Mouse (Mus musculus): ENCODE results near the gene Siva1. TPM values are rescaled to one million over a fixed set of nuclear protein-coding genes. Genes with fewer than 3 reads are reported as not detected.

Gene Siva1
- total RNA-seq, 1 experiment = 301 TPM

- no peak for DNase-seq (ENCODE audit: low read depth, low spot score)
- H3K4me3 ChIP-seq (ENCODE audit: insufficient read depth in 1 of 2, low read depth in 1 of 2, low read length in 2 of 2, poor library complexity in 1 of 2, severe bottlenecking in 1 of 2) = no peak overlapping the region
- H3K9ac ChIP-seq (ENCODE audit: insufficient read depth, low read depth, low read length, poor library complexity, severe bottlenecking) = no peak overlapping the region
- no peak overlapping the region for H3K27ac ChIP-seq (ENCODE audit: insufficient read depth, low read depth, low read length, poor library complexity, severe bottlenecking)
- H3K36me3 ChIP-seq (ENCODE audit: control insufficient read depth, insufficient read depth, low read length, poor library complexity, severe bottlenecking) = peaks cover 13% of the 10 kb centered on the region
- TF ChIP-seq ZNF384 (IDR thresholded peaks at IDR 0.05; ENCODE audit: low read depth, low read length) = no peak
- TF ChIP-seq HCFC1 (IDR thresholded peaks at IDR 0.05; ENCODE audit: borderline replicate concordance, insufficient read depth, low read length) = no peak
- TF ChIP-seq ZC3H11A (IDR thresholded peaks at IDR 0.05; ENCODE audit: borderline replicate concordance, low read depth, low read length) = no peak
- no peak for TF ChIP-seq CHD2 (IDR thresholded peaks at IDR 0.05; ENCODE audit: low read depth, low read length)
- no peak for TF ChIP-seq MAFK (IDR thresholded peaks at IDR 0.05; ENCODE audit: insufficient read depth, low read depth, low read length)
- H3K9me3 ChIP-seq (ENCODE audit: control insufficient read depth, insufficient read depth, low read depth, low read length) = no peaks in the 10 kb centered on the region
- in situ Hi-C loops (cut with MboI; ENCODE audit: low sequenced_read_pairs in 2 of 2, unreplicated experiment in 2 of 2) = no loop called here
- H3K4me1 ChIP-seq (ENCODE audit: control insufficient read depth in 2 of 2, insufficient read depth in 2 of 2, low read length in 2 of 2, poor library complexity in 1 of 2) = no peaks in the 10 kb centered on the region
These were observed 18.8 kb downstream of the Siva1 start for GRCm38 (mm10) chr12:112663303-112663702.

GRCm38 (mm10) chr12:112663716-112664115 is 19.2 kb downstream of the Siva1 start:
- no peak for DNase-seq (ENCODE audit: low read depth, low spot score)
- Histone ChIP-seq H3K9me3 (ENCODE audit: control insufficient read depth, insufficient read depth, low read depth, low read length) (no peaks in the 10 kb centered on the region), H3K9ac (ENCODE audit: insufficient read depth, low read depth, low read length, poor library complexity, severe bottlenecking) (no peak overlapping the region), H3K27ac (ENCODE audit: insufficient read depth, low read depth, low read length, poor library complexity, severe bottlenecking) (no peak overlapping the region), H3K36me3 (ENCODE audit: control insufficient read depth, insufficient read depth, low read length, poor library complexity, severe bottlenecking) (peaks cover 13% of the 10 kb centered on the region), H3K4me3 (ENCODE audit: insufficient read depth in 1 of 2, low read depth in 1 of 2, low read length in 2 of 2, poor library complexity in 1 of 2, severe bottlenecking in 1 of 2) (no peak overlapping the region), H3K4me1 (ENCODE audit: control insufficient read depth in 2 of 2, insufficient read depth in 2 of 2, low read length in 2 of 2, poor library complexity in 1 of 2) (no peaks in the 10 kb centered on the region)
- in situ Hi-C loops (cut with MboI; ENCODE audit: low sequenced_read_pairs in 2 of 2, unreplicated experiment in 2 of 2) = no loop called here
- no peak for TF ChIP-seq HCFC1 (IDR thresholded peaks at IDR 0.05; ENCODE audit: borderline replicate concordance, insufficient read depth, low read length)
- no peak for TF ChIP-seq ZC3H11A (IDR thresholded peaks at IDR 0.05; ENCODE audit: borderline replicate concordance, low read depth, low read length)
- TF ChIP-seq MAFK (IDR thresholded peaks at IDR 0.05; ENCODE audit: insufficient read depth, low read depth, low read length) = no peak
- TF ChIP-seq CHD2 (IDR thresholded peaks at IDR 0.05; ENCODE audit: low read depth, low read length) = no peak
- no peak for TF ChIP-seq ZNF384 (IDR thresholded peaks at IDR 0.05; ENCODE audit: low read depth, low read length)

GRCm38 (mm10) chr12:112664124-112664523 is 19.6 kb downstream of the Siva1 start:
- H3K36me3 ChIP-seq (ENCODE audit: control insufficient read depth, insufficient read depth, low read length, poor library complexity, severe bottlenecking) = peaks cover 14% of the 10 kb centered on the region; the same call in 1 of the 2 replicates
- H3K9ac ChIP-seq (ENCODE audit: insufficient read depth, low read depth, low read length, poor library complexity, severe bottlenecking) = no peak overlapping the region
- H3K4me1 ChIP-seq (ENCODE audit: control insufficient read depth in 2 of 2, insufficient read depth in 2 of 2, low read length in 2 of 2, poor library complexity in 1 of 2) = no peaks in the 10 kb centered on the region
- H3K27ac ChIP-seq (ENCODE audit: insufficient read depth, low read depth, low read length, poor library complexity, severe bottlenecking) = no peak overlapping the region
- no peak overlapping the region for H3K4me3 ChIP-seq (ENCODE audit: insufficient read depth in 1 of 2, low read depth in 1 of 2, low read length in 2 of 2, poor library complexity in 1 of 2, severe bottlenecking in 1 of 2)
- DNase-seq (ENCODE audit: low read depth, low spot score) = no peak
- H3K9me3 ChIP-seq (ENCODE audit: control insufficient read depth, insufficient read depth, low read depth, low read length) = no peaks in the 10 kb centered on the region
- in situ Hi-C loops (cut with MboI; ENCODE audit: low sequenced_read_pairs in 2 of 2, unreplicated experiment in 2 of 2) = no loop called here
- no peak for TF ChIP-seq CHD2 (IDR thresholded peaks at IDR 0.05; ENCODE audit: low read depth, low read length)
- no peak for TF ChIP-seq ZNF384 (IDR thresholded peaks at IDR 0.05; ENCODE audit: low read depth, low read length)
- TF ChIP-seq ZC3H11A (IDR thresholded peaks at IDR 0.05; ENCODE audit: borderline replicate concordance, low read depth, low read length) = no peak

- no peak for DNase-seq (ENCODE audit: low read depth, low spot score)
- in situ Hi-C loops (cut with MboI; ENCODE audit: low sequenced_read_pairs in 2 of 2, unreplicated experiment in 2 of 2) = no loop called here
- Histone ChIP-seq H3K36me3 (ENCODE audit: control insufficient read depth, insufficient read depth, low read length, poor library complexity, severe bottlenecking) (peaks cover 14% of the 10 kb centered on the region; the same call in 1 of the 2 replicates), H3K4me3 (ENCODE audit: insufficient read depth in 1 of 2, low read depth in 1 of 2, low read length in 2 of 2, poor library complexity in 1 of 2, severe bottlenecking in 1 of 2) (no peak overlapping the region), H3K9me3 (ENCODE audit: control insufficient read depth, insufficient read depth, low read depth, low read length) (no peaks in the 10 kb centered on the region), H3K27ac (ENCODE audit: insufficient read depth, low read depth, low read length, poor library complexity, severe bottlenecking) (no peak overlapping the region), H3K9ac (ENCODE audit: insufficient read depth, low read depth, low read length, poor library complexity, severe bottlenecking) (no peak overlapping the region), H3K4me1 (ENCODE audit: control insufficient read depth in 2 of 2, insufficient read depth in 2 of 2, low read length in 2 of 2, poor library complexity in 1 of 2) (no peaks in the 10 kb centered on the region)
- TF ChIP-seq MAFK (IDR thresholded peaks at IDR 0.05; ENCODE audit: insufficient read depth, low read depth, low read length) = no peak
- no peak for TF ChIP-seq ZNF384 (IDR thresholded peaks at IDR 0.05; ENCODE audit: low read depth, low read length)
- no peak for TF ChIP-seq ZC3H11A (IDR thresholded peaks at IDR 0.05; ENCODE audit: borderline replicate concordance, low read depth, low read length)
- no peak for TF ChIP-seq HCFC1 (IDR thresholded peaks at IDR 0.05; ENCODE audit: borderline replicate concordance, insufficient read depth, low read length)
- TF ChIP-seq CHD2 (IDR thresholded peaks at IDR 0.05; ENCODE audit: low read depth, low read length) = no peak
These were observed 20.2 kb downstream of the Siva1 start for GRCm38 (mm10) chr12:112664656-112665055.

- Histone ChIP-seq H3K4me1 (ENCODE audit: control insufficient read depth in 2 of 2, insufficient read depth in 2 of 2, low read length in 2 of 2, poor library complexity in 1 of 2) (no peaks in the 10 kb centered on the region), H3K9ac (ENCODE audit: insufficient read depth, low read depth, low read length, poor library complexity, severe bottlenecking) (no peak overlapping the region), H3K4me3 (ENCODE audit: insufficient read depth in 1 of 2, low read depth in 1 of 2, low read length in 2 of 2, poor library complexity in 1 of 2, severe bottlenecking in 1 of 2) (no peak overlapping the region), H3K36me3 (ENCODE audit: control insufficient read depth, insufficient read depth, low read length, poor library complexity, severe bottlenecking) (peaks cover 20% of the 10 kb centered on the region; the same call in 1 of the 2 replicates), H3K27ac (ENCODE audit: insufficient read depth, low read depth, low read length, poor library complexity, severe bottlenecking) (no peak overlapping the region), H3K9me3 (ENCODE audit: control insufficient read depth, insufficient read depth, low read depth, low read length) (no peaks in the 10 kb centered on the region)
- in situ Hi-C loops (cut with MboI; ENCODE audit: low sequenced_read_pairs in 2 of 2, unreplicated experiment in 2 of 2) = no loop called here
- TF ChIP-seq ZNF384 (IDR thresholded peaks at IDR 0.05; ENCODE audit: low read depth, low read length) (no peak), CHD2 (IDR thresholded peaks at IDR 0.05; ENCODE audit: low read depth, low read length) (no peak), MAFK (IDR thresholded peaks at IDR 0.05; ENCODE audit: insufficient read depth, low read depth, low read length) (no peak)
- DNase-seq (ENCODE audit: low read depth, low spot score) = no peak
These were observed 21.0 kb downstream of the Siva1 start for GRCm38 (mm10) chr12:112665445-112665844.
